Mouse (Mus musculus) C2C12 (cell line): ENCODE measurements around the gene Arpp21.

Experiments
- CTCF ChIP-seq: IDR thresholded peaks from one replicate; pipeline ENCODE4 v1.5.1; 2011; ENCODE audit not compliant: control insufficient read depth, insufficient read depth, insufficient read length
- FOSL1 ChIP-seq: IDR thresholded peaks from one replicate; pipeline ENCODE4 v1.8.0; 2011; ENCODE audit warnings: mild to moderate bottlenecking, low read length; ENCODE audit not compliant: poor library complexity, insufficient read depth, severe bottlenecking
- MYOD1 ChIP-seq: IDR thresholded peaks from one replicate; pipeline ENCODE4 v1.6.1; 2011; ENCODE audit warnings: low read depth; ENCODE audit not compliant: control insufficient read depth, insufficient read length
- USF1 ChIP-seq: IDR thresholded peaks from one replicate; pipeline ENCODE4 v1.6.1; 2011; ENCODE audit warnings: low read depth, mild to moderate bottlenecking, control low read depth, moderate library complexity

- TF ChIP-seq CTCF (no peak), FOSL1 (no peak), USF1 (no peak), MYOD1 (no peak)
Measured at GRCm38 (mm10) chr9:112225046-112225445, 10.7 kb downstream of the Arpp21 start.
